Mouse (Mus musculus) gastrocnemius, postnatal 14 days (tissue): ENCODE data around the gene Glrb. TPM values are rescaled to one million over a fixed set of nuclear protein-coding genes. Genes with fewer than 3 reads are reported as not detected.

Experiments used
- DNase-seq: peaks from one replicate; pipeline ENCODE4 v3.0.0; 2021; ENCODE audit warnings: mixed read lengths
- intact Hi-C: fragments of 180-260 bp; cut with DNase I; formaldehyde crosslinking; loops from one replicate; pipeline ENCODE4 v1.15.1; 2025; ENCODE audit warnings: low total_unique reads
- total RNA-seq, 2 experiments: library from RNA; stranded (reverse); gene quantifications; 2 replicates each; pipeline ENCODE4 v1.2.3; 2021

Glrb gene
- total RNA-seq, 2 experiments from 2014 or later: 0.24 to 0.47 TPM

DNA sequence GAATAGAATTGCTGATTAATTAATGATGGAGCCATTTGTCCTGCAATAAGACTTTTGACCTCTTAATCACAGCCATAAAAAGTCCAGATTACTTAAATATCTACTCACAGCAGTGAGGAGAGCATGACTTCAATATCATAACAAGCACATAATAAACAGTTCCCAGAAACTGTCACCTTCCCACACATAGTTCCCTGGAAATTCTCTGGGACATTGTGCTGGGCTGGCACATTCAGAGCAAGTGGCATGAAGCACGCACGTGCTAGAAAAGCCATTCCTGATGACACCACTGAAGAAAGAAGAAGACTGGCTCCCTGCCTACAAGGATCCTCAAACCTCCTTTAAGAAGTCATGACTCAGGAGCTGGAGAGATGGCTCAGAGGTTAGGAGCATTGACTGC is 67.8 kb downstream of the Glrb start:
- intact Hi-C loops: no loop called here
- DNase-seq: no peak

DNA sequence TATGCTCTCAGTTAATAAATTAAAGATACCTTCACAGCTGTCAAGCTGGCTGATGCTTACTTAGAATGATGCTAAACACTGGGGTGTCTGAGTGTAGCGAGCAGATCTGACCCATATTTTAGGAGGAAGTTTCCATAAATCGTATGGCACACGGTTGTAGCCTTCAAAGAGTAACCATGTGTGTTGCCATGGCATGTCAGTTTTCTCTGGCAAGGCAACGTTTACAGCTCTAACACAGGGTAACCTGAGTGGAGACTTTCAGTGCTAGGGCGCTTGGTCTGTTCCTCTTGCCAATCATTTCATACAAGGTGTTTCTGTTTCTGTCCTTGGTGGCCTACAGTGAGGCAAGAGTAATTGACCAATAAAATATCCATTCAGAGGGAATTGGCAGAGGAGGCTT is 73.6 kb downstream of the Glrb start:
- intact Hi-C loops: no loop called here
- no peak for DNase-seq

DNA sequence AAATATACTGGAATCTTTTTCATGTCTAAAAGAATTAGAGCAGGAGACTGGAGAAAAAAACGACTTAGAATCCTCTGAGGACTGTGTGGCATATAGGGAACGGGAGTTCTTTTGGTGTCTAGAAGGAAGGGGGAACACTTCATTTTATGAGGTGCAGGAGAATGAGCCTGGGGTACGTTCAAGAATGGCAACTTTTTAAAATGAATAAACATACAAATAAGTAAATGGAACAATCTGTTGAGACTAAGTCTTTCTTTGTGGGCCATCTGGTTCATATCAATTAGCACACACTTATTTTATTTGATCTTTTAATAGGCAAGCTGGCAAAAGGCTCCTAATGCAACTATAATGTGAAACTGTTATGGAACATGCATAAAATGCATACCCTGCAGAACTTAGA is 75.9 kb downstream of the Glrb start:
- DNase-seq: no peak
- intact Hi-C loops: no loop called here

DNA sequence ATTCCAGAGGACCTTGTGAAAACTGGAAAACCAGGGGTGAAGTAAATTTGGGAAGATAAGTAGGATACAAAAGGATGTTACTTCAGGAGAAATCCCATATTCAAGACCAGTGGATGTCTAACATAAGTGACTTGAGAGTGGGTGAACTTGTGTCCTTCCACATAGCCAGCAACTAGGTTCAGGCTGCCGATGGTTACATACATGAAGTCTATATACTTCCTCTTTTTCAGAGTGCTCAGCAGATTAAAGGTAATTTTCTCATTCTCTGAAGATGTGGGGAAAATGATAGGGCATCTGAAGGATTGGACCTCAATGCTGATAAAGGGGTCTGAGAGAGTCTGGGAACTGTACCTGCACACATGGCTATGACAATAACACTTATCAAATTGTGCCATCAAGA is 89.5 kb downstream of the Glrb start:
- no peak for DNase-seq
- intact Hi-C loops: no loop called here

DNA sequence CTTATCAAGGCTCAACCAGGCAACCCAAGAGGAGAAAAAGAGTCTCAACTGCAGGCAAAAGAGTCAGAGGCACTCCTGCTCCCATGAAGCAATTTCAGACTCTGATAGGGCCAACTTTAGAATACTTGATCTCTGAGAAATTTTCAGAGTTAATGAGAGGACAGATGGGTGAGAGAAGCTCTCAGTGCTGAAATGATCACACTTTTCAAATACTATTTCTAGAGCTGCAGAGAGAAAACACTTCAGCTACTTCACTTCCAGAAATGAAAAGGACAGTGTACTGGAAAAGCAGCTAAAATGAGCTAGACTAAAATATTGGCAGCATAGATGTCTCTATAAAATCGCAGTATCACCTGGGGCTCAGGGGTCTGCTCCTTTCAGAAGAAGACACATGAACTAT is 94.8 kb downstream of the Glrb start:
- intact Hi-C loops: no loop called here
- no peak for DNase-seq

DNA sequence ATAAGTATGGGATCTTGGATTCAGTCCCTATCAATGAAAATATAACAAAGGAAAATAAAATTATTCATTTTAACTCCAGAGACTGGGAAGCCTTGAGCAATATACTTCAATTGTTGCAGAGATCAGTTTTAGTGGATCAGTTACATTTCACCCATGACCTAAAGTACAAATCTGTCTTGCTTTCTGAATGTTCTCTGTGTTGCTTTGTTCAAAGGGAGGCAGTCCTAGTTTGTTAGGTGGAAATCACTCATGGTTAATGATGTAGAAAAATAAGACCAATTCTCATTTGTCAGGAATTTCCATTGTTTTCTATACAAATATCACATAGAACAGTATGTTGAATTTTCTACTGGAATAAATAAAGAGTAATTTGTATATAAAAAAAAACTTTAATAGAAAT is 99.7 kb downstream of the Glrb start:
- intact Hi-C loops: no loop called here
- DNase-seq: no peak

DNA sequence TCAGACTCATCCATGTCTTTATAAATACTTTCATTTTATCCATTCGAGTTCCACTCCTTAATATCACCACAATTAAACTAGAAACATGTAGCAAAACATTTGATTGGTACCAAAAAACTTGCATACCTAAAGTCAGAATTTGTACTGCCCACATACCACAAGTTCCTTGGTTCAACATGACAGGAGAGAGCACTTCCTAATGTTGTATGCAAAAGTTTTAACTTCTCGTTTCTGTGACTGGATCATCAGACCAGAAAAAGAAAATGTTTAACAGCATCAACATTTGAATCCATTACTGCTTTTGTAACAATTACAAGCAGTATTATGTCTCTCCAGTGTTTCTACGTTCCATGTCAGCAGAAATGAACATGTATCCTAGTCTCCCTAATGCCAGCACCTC is 101.2 kb downstream of the Glrb start:
- intact Hi-C loops: no loop called here
- DNase-seq: no peak

DNA sequence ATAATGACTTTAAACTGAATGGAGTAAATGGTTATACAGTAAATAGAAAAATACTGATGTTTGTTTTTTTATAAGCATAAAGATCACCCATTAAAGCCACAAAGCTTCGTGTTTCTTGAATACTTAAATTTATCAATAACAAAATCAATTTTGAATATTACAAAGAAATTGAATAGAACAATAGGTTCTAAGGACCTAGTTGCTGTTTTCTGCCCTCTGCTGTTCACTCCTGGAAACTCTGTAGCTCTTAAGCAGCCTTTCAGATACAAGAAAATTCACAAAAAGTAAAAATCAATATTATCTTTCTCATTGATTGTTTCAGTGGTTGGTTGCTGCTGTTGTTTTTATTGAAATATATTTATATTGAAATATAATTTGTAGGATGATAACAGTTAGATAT is 108.1 kb downstream of the Glrb start:
- intact Hi-C loops: no loop called here
- DNase-seq: no peak

DNA sequence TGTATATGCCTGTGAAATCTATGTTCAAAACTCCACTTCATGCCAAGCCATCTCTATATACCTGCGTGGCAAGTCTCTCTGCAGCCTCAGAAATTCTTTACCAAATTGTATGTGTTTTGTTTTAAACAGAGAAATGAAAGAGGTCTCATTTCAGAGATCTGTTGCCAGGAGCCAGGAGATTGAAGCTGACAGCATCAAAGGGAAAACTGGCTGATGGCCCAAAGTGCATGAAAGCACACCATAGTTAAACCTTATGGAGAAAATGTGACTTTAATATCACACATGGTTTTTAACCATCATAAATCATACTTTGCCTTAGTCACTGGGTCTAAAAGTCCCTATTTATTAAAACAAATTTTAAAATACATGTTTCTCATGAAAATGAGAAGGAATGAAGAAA is 109.6 kb downstream of the Glrb start:
- DNase-seq: no peak
- intact Hi-C loops: no loop called here

DNA sequence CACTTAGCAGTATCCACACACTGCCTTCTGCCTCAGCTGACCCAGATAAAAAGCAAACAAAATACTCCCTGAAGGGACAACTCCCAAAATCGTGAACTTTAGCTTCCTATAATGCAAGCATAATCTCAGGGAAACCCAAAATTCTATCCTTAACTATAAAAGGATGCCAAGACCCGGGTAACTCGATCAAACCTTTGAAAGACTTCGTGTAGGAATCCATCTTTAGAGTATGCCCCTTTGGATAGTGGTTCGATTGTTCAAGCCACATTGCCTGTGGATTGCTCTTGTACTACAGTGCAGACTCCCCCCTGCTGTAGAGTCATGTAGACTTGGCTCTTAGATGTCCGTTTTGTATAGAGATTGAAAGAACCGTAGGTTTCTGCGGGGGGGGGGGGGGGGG is 110.2 kb downstream of the Glrb start:
- DNase-seq: no peak
- intact Hi-C loops: no loop called here

DNA sequence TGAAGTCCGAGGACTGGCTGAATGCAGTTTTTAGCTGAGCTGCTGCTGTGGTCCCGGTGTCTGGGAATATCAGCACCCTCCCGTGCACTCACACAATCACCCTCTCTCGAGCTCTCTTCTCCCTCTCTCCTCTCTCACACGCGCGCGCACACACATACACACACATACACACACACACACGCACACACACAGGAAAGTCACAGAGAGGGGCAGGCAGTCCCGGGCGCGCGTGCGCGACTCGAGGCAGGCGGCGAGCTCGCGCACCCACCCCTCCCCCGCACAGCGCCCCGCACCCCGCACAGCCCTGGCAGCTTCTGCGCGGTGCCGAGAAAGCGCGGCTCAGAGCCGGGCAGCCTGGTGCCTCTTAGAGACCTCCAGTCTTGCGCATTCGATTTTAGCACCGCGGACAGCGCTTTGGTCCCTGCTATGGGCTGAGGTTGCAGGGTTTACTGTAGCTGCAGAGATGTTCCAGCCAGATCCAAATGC is 110.8 kb downstream of the Glrb start, which contains the start of gene Gria2:
Gria2 (minus strand) TSS at position 240 of the 486 bp plus-strand sequence.
- intact Hi-C loops: no loop called here

DNA sequence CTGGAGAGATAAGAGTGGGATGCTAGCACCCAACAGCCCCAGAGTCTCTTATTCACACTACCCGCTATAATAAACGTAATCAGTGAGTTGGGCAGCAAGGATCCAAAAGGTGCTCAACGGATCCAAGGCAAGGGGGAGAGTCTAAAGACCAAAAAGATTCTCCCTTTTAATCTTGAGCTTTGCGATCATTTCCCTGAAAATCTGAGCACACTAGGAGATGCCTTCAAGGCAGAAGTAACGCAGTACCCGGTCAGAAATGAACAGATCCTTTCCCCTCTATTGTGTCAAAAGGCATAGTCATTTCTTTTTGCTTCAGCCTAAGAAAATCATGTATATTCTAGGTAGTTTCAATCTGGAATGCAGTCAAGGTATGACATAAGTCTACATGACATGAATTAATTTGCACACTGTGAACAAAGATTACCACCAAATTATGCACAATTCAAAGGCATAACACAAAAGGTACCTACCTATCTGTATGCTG is 111.6 kb downstream of the Glrb start:
- DNase-seq: no peak
- intact Hi-C loops: no loop called here

More for the DNA sequence above, 110.8 kb downstream of the Glrb start, which contains the start of gene Gria2:
- peak; percentile 49 for DNase-seq

DNA sequence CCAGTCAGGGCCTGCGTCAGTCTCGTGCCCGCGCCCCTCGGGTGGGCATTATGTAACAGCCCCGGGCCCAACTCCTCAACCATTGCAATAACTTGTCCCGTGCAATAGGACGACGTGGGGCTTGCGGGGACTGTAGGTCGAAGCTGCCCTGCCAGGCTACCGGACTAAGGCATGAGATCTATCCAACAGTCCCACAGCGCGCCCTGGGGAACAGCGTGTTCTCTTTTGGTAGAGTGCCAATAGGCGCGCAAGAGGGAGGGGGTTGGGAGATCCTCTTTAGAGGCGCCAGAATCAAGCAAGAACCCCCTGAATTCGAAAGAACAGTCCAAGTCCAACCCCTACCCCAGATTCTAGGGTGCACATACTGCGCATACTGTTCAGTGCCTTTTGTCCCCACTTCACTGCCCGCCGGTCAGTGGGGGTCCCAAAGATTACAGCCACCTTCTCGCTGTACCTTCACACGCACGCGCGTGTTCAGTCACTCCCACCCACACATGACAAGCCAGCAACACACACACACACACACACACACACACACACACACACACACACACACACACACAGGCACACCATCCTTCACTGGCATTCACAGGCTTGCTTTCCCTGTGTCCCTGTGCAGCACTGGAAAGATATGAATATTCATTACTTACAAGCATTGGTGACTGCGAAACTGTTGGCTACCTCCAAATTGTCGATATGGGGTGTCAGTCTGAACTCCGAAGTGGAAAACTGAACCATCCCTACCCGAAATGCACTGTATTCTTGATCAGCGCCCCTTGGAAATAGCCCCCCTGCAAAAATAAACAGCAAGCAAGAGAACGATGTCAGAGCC is 112.2 kb downstream of the Glrb start:
- DNase-seq: peak; percentile 3
- intact Hi-C loops: no loop called here

DNA sequence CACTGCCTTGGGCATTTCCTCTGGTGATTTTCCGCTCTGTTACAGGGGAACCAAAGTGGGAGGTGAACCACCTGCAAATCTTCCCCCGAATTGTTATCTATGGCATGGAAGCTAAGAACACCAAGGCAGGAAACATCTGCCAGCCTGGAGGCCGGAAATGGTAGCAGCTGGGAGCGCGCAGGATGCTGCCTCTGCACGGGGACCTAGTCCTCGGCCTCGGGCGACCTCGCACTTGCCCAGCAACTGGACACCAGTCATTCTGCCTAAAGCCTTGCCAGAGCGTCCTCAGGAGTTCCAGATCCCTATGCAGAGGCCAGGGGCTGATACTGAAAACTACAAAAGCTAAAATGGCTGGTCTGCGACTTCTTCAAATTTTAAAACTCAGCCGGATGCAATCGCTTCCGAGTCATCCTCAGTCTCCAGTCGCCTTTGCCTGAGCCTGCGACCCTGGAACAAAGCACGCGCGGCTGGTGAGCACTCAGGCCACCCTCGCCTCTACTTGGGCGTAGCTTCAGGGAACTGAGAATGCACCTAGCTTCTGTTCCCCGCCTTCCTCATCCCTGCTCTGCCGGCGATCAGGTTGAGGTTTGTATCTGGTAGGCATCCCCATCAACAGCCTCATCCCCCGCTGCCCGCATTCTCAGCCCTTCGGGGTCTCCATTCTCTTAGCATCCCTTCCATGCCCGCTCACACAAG is 113.0 kb downstream of the Glrb start:
- DNase-seq: peak; percentile 8
- intact Hi-C loops: no loop called here

DNA sequence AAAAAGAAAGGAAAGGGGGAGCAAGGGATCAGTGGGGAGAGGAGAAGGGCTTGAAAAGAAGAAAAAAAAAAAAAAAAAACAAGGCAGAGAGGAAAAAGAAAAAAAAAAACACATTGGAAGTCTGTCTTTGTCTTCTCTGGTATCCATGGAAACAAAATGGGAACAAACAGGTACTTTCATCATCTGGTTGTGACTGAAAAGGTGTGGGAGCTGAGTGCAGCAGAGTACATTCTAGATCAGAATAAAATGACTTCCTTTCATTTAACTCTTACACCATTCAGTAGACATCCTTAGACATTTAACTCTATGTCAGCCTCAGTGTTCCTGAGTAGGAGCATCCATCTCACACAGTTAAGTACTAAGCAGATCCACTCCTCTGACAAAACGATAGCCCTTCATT is 115.5 kb downstream of the Glrb start:
- no peak for DNase-seq
- intact Hi-C loops: no loop called here

DNA sequence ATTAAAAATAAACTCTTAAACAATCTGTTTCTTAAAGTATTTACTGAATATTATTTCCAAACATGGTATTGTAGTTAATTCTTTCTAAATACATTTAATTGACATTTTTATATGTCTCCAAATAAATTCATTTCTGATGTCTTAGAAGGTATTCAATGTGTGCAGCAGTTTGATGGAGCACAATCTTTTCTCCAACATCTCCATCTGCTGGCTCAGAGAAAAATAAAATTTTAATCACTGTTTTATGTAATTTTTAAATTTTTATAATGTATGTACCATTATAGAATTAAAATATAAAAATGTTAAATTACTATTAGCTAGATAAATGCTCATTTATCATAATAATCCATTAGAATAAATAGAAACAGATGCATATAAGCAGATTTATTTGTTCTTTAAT is 116.7 kb downstream of the Glrb start:
- intact Hi-C loops: no loop called here
- DNase-seq: no peak

DNA sequence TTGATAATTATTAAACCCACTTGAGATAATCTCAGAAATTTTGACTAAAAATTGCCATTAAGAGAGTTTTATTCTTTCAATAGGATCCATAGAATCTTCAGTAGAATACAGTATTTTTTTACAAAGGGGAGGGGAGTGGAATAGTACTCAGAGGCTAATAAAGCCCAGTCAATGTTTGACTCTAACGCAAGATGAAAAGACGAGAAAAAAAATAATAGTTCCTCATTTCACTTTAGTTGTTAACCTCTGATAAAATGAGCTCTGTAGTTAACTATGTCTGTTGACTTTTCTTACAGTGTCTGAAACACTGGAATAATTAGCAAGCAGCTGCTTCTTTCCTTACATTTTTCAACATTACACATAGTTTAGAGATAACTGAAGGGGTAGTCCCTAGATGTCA is 118.2 kb downstream of the Glrb start:
- intact Hi-C loops: no loop called here
- no peak for DNase-seq
